In the genomic region with DNA sequence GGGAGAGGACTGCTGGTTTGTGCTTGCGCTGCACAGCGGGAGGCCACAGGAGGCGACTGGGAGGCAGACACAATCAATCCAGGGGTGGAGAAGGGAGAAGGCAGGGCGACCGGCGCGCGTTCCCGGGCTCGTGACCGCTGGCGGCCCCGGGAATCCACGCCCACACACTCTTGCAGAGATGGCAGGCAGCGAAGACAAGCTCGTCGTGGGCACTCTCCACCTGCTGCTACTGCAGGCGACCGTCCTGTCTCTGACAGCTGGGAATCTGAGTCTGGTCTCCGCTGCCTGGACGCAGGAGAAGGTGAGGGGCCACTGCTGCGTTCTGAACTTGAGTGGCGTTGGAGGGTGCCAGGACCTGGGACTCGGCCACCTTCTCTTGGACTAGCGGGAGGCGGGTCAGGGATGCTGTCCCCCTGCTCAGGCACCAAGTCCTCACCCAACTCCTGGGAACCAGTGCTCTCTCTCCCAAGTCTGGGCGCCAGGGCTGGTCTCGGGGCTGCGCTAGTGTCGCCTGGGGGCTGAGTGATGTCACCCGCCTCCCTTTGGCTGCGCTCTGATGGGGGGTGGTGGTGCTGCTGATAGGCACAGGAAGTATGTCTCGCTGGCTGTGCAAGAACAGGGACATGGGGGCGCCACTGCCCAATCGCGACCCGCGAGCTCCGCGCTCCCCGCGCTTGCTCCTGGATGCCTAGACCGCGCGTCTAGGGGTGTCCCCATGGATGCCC, we compare ENCODE assay signal across 8 mouse cellular contexts. TPM values are rescaled to one million over a fixed set of nuclear protein-coding genes. Genes with fewer than 3 reads are reported as not detected.
DNase-seq lines count a peak whose midpoint lies in the region; ATAC-seq and TF ChIP-seq lines count a peak whose summit lies in the region.

No protein-coding gene starts in this region.

- peak; percentile 97 for ATAC-seq in forebrain, embryonic 15.5 days (replicated peaks)
- ATAC-seq in neural tube, embryonic 13.5 days (ENCODE audit: low read depth) = peak; percentile 96

- no peaks in the 10 kb centered on the region for H3K79me3 ChIP-seq in C2C12 (ENCODE audit: low read depth)

- H3K4me1 ChIP-seq in forebrain, embryonic 15.5 days = peaks cover 6% of the 10 kb centered on the region
- H3K4me1 ChIP-seq in neural tube, embryonic 13.5 days (replicated peaks) = peaks cover 16% of the 10 kb centered on the region

- no peaks in the 10 kb centered on the region for H3K36me3 ChIP-seq in C2C12 (ENCODE audit: control insufficient read depth, insufficient read depth)
- H3K36me3 ChIP-seq in forebrain, embryonic 15.5 days = no peaks in the 10 kb centered on the region
- no peaks in the 10 kb centered on the region for H3K36me3 ChIP-seq in neural tube, embryonic 13.5 days

- no peaks in the 10 kb centered on the region for H3K27me3 ChIP-seq in C2C12 (ENCODE audit: control insufficient read depth, insufficient read depth, insufficient read length)
- no peaks in the 10 kb centered on the region for H3K27me3 ChIP-seq in forebrain, embryonic 15.5 days
- H3K27me3 ChIP-seq in neural tube, embryonic 13.5 days = peaks cover 14% of the 10 kb centered on the region

- H3K4me2 ChIP-seq in forebrain, embryonic 15.5 days (replicated peaks) = peak overlapping the region; percentile 96
- peak overlapping the region; percentile 97 for H3K4me2 ChIP-seq in neural tube, embryonic 13.5 days

- no peak for TF ChIP-seq CTCF in C2C12 (IDR thresholded peaks at IDR 0.05; ENCODE audit: control insufficient read depth, insufficient read depth, insufficient read length)

- WGBS in forebrain, embryonic 15.5 days = under 1% methylated on average over 45 of the region's 45 CpGs
- under 1% methylated on average over 45 of the region's 45 CpGs for WGBS in neural tube, embryonic 13.5 days

- intact Hi-C loops in heart, postnatal 14 days (cut with DNase I) = no loop called here

- H3K79me2 ChIP-seq in C2C12 (ENCODE audit: control insufficient read depth, insufficient read depth) = no peaks in the 10 kb centered on the region

- no peaks in the 10 kb centered on the region for H3K9me3 ChIP-seq in forebrain, embryonic 15.5 days
- no peaks in the 10 kb centered on the region for H3K9me3 ChIP-seq in neural tube, embryonic 13.5 days

- peak overlapping the region; percentile 74 for H3K27ac ChIP-seq in forebrain, embryonic 15.5 days (replicated peaks)
- H3K27ac ChIP-seq in neural tube, embryonic 13.5 days (replicated peaks) = peak overlapping the region; percentile 64

- no peak overlapping the region for H3K4me3 ChIP-seq in C2C12 (ENCODE audit: insufficient read depth, poor library complexity, severe bottlenecking)
- peak overlapping the region; percentile 73 for H3K4me3 ChIP-seq in forebrain, embryonic 15.5 days
- H3K4me3 ChIP-seq in neural tube, embryonic 13.5 days = peak overlapping the region; percentile 64

- peak overlapping the region; percentile 58 for H3K9ac ChIP-seq in forebrain, embryonic 15.5 days (replicated peaks)
- peak overlapping the region; percentile 75 for H3K9ac ChIP-seq in neural tube, embryonic 13.5 days

- H3ac ChIP-seq in C2C12 (ENCODE audit: control insufficient read depth, insufficient read length, low read depth) = peak overlapping the region; percentile 34

- DNase-seq in brain, embryonic 18.5 days (ENCODE audit: low read depth, low spot score) = peak; percentile 56
- DNase-seq in heart, postnatal 14 days = peak; percentile 72 to 73
- DNase-seq in layer of hippocampus, adult 18-20 months (ENCODE audit: low spot score in 2 of 2) = peak; percentile 20 to 58
- DNase-seq in lung, adult 18-20 months = peak; percentile 61 to 72
- peak; percentile 71 for DNase-seq in testis, postnatal 14 days (ENCODE audit: low spot score)

TF ChIP-seq in C2C12, 6 proteins besides CTCF, POLR2A, EP300 and RAD21:
- TF ChIP-seq MAX (IDR thresholded peaks at IDR 0.05) (no peak), FOSL1 (IDR thresholded peaks at IDR 0.05; ENCODE audit: insufficient read depth, low read length, poor library complexity, severe bottlenecking) (no peak), USF1 (IDR thresholded peaks at IDR 0.05; ENCODE audit: low read depth) (no peak), MYOG (IDR thresholded peaks at IDR 0.05; ENCODE audit: control insufficient read depth, extremely low read depth, insufficient read length) (no peak), MYOD1 (IDR thresholded peaks at IDR 0.05; ENCODE audit: control insufficient read depth, insufficient read length, low read depth) (no peak), CEBPB (IDR thresholded peaks at IDR 0.05; ENCODE audit: low read depth) (no peak)

RNA-seq across cellular contexts. Expression of gene Qpct, which starts 0.5 kb away (rescaled TPM):
- 0.71 TPM for polyA plus RNA-seq in C2C12 (2012; fragmentation: generic; extraction: Trizol)
- 12.2 and 13.7 TPM in 2 replicates for polyA plus RNA-seq in forebrain, embryonic 15.5 days (2015; fragmentation: Nextera tagmentation; extraction: Ambion mirVana)
- total RNA-seq in heart, postnatal 14 days (2021) = 1 to 10 TPM; 8.9 to 9.3 TPM
- 10 to 100 TPM; 10.7 to 13.4 TPM for total RNA-seq in layer of hippocampus, adult 18-20 months (2021)
- 12.5 TPM in 2 replicates for polyA plus RNA-seq in neural tube, embryonic 13.5 days (2015; fragmentation: Nextera tagmentation; extraction: Ambion mirVana)

RNA-seq across cellular contexts. Expression of gene Prkd3, which starts 31.6 kb away (rescaled TPM):
- polyA plus RNA-seq in C2C12 (2012; fragmentation: generic; extraction: Trizol) = 12.8 TPM
- 29.2 and 30.1 TPM in 2 replicates for polyA plus RNA-seq in forebrain, embryonic 15.5 days (2015; fragmentation: Nextera tagmentation; extraction: Ambion mirVana)
- total RNA-seq in heart, postnatal 14 days (2021) = 10 to 100 TPM; 22.9 to 23.8 TPM
- total RNA-seq in layer of hippocampus, adult 18-20 months (2021) = 10 to 100 TPM; 12.0 to 12.9 TPM
- 16.8 and 19.9 TPM in 2 replicates for polyA plus RNA-seq in neural tube, embryonic 13.5 days (2015; fragmentation: Nextera tagmentation; extraction: Ambion mirVana)
